Mouse (Mus musculus) midbrain, embryonic 11.5 days (tissue): ENCODE results near the gene 4930562C15Rik. TPM values are rescaled to one million over a fixed set of nuclear protein-coding genes. Genes with fewer than 3 reads are reported as not detected.
A peak's percentile ranks its signal among the peaks of the same experiment; 100 is the strongest.

Experiments used
- ATAC-seq: fragments of 200-750 bp; cut with Nextera tagmentation; 2 replicates; pipeline ENCODE4 v1.8.0; 2017; ENCODE audit warnings: moderate TSS enrichment, moderate library complexity; ENCODE audit not compliant: low FRiP score
- DNase-seq: peaks from one replicate; pipeline ENCODE4 v3.0.0; 2015; ENCODE audit warnings: low spot score; ENCODE audit errors: missing footprints
- H3K27ac ChIP-seq: fragments of 300-500 bp; sonication (generic); 2 replicates; pipeline ENCODE4 v1.5.1; 2014; ENCODE audit warnings: low read depth, low read length
- H3K27me3 ChIP-seq: fragments of 300-500 bp; sonication (generic); 2 replicates; pipeline ENCODE4 v1.6.1; 2014; ENCODE audit warnings: mild to moderate bottlenecking, low read length, moderate library complexity, mixed read lengths; ENCODE audit not compliant: control insufficient read depth, insufficient read depth
- H3K36me3 ChIP-seq: fragments of 300-500 bp; sonication (generic); 2 replicates; pipeline ENCODE4 v1.6.1; 2014; ENCODE audit warnings: mild to moderate bottlenecking, low read length, moderate library complexity, mixed read lengths; ENCODE audit not compliant: control insufficient read depth, insufficient read depth
- H3K4me1 ChIP-seq: fragments of 300-500 bp; sonication (generic); 2 replicates; pipeline ENCODE4 v1.6.1; 2014; ENCODE audit warnings: low read length; ENCODE audit not compliant: control insufficient read depth, insufficient read depth
- H3K4me2 ChIP-seq: fragments of 300-500 bp; sonication (generic); 2 replicates; pipeline ENCODE4 v1.6.1; 2014; ENCODE audit warnings: mild to moderate bottlenecking, moderate library complexity
- H3K4me3 ChIP-seq: fragments of 300-500 bp; sonication (generic); 2 replicates; pipeline ENCODE4 v1.5.1; 2014; ENCODE audit warnings: low read depth, low read length
- H3K9ac ChIP-seq: fragments of 300-500 bp; sonication (generic); 2 replicates; pipeline ENCODE4 v1.6.1; 2014; ENCODE audit warnings: low read length
- H3K9me3 ChIP-seq: fragments of 300-500 bp; sonication (generic); 2 replicates; pipeline ENCODE4 v1.6.1; 2016; ENCODE audit warnings: low read length; ENCODE audit not compliant: control insufficient read depth
- WGBS: fragments of 180-500 bp; shearing (Covaris S2); extraction: QIAGEN DNeasy Blood & Tissue Kit; methylation state at CpG from one replicate; pipeline ENCODE4 v1.1.7; 2014; 5-methylcytosine and 5-hydroxymethylcytosine counted together
- polyA plus RNA-seq: library from polyadenylated mRNA; unstranded; fragments of >200 nt; fragmentation: Nextera tagmentation; extraction: Ambion mirVana; gene quantifications from 2 replicates; pipeline ENCODE4 v1.2.1, GENCODE M21; 2014

4930562C15Rik gene
- polyA plus RNA-seq, 1 experiment from 2014 or later: 0.29 TPM

DNA sequence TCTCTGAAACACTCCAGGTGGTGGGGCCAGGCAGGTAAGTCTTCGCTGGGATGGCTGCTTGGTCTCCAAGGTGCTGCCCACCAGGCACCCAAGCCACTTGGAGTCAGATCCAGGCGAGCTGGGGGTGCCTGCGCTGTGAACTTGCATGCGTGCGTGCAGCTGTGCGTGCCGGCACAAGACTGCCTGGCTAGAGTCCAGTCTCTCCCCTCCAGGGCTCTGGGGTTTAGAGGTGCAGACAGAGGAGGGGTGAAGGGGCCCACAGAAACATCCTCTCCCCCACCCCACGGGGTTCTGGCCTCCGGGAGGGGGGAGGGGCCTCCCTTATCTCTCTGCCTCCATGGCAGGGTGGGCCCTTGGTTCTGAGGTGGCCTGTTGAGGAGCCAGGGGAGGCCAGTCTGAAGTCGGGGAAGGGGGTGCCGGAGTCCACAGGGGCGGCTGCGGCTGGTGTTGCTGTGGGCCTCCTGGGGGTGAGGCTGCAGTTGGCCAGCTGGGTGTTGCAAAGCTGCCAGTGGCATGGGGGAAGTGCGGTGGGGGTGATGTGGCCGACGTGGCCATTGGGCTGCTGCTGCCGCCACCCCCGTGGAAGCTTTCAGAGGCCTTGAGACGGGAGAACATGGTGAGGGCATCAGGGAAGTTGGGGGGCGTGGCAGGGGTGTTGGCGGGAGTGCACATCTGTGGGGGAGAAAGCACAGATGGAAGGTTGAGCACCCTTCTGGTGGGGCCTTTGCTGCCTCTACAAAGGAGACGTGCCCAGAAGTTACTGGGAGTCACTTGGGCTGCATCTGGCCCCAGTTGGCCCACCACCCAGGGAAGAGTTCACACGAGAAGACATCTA is 40.2 kb downstream of the 4930562C15Rik start:
- no peak for ATAC-seq
- Histone ChIP-seq H3K9me3 (no peaks in the 10 kb centered on the region), H3K27ac (no peak overlapping the region), H3K4me1 (peaks cover 12% of the 10 kb centered on the region), H3K9ac (no peak overlapping the region), H3K4me3 (no peak overlapping the region), H3K36me3 (no peaks in the 10 kb centered on the region), H3K4me2 (no peak overlapping the region), H3K27me3 (no peaks in the 10 kb centered on the region)
- 92% methylated on average over 23 of the region's 23 CpGs for WGBS
- DNase-seq: peak; percentile 73

DNA sequence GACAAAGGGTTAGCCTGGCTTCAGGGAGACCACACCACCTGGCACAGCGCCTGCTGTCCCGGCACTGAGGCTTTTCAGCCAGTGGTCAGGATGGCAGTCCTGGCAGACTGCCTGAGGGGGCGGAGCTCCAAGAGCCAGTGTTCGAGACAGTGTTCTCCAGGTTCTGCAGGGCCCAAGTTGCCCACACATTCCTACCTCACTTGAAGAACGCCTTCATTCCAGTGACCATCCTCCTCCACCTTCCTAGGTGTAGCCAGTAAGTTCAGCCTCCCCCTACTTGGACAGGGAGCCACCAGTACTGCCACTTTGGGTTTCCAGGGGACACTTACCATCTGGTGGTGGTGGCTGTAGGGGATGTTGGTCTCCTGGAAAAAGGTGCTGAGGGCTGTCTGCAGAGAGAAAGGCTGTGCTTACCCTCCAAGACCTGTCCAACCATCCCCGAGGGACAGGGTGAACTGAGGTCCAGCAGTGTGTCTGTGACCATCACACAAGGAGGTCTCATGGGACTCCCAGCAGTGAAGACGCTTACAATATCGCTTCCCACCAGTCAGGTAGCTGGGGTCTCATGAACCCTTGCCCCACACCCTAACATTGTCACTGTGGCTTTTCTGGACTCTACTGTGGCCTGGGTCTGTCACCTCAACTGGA is 40.9 kb downstream of the 4930562C15Rik start:
- no peak overlapping the region for H3K27ac ChIP-seq
- no peak overlapping the region for H3K9ac ChIP-seq
- 90% methylated on average over 8 of the region's 8 CpGs for WGBS

DNA sequence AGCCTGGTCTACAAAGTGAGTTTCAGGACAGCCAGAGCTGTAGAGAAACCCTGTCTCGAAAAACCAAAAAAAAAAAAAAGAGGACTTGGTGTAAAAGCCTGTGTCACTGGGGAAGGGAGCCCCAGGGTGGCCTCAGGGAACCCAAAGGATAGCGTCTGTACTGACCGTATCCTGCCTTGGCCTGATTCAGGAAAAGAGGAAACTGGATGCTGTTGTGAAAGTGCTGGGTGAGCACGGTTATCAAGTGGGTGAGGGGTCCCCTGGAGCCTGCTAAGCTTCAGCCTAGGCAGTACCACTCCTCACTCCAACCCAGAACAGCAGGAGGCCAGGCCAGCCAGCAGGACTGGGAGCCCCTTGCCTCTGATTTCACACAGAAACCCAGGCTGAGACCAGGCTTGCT is 42.0 kb downstream of the 4930562C15Rik start:
- Histone ChIP-seq H3K4me1 (peaks cover 21% of the 10 kb centered on the region), H3K27ac (no peak overlapping the region), H3K4me2 (no peak overlapping the region), H3K9me3 (no peaks in the 10 kb centered on the region), H3K4me3 (no peak overlapping the region), H3K27me3 (no peaks in the 10 kb centered on the region), H3K9ac (no peak overlapping the region), H3K36me3 (no peaks in the 10 kb centered on the region)
- DNase-seq: no peak
- WGBS: 89% methylated on average over 4 of the region's 4 CpGs
- no peak for ATAC-seq

More for the DNA sequence above, 40.9 kb downstream of the 4930562C15Rik start:
- no peak overlapping the region for H3K4me3 ChIP-seq
- no peak overlapping the region for H3K4me2 ChIP-seq
- DNase-seq (peak; percentile 41), ATAC-seq (no peak)
- H3K4me1 ChIP-seq: peaks cover 15% of the 10 kb centered on the region
- no peaks in the 10 kb centered on the region for H3K27me3 ChIP-seq
- H3K9me3 ChIP-seq: no peaks in the 10 kb centered on the region
- no peaks in the 10 kb centered on the region for H3K36me3 ChIP-seq

DNA sequence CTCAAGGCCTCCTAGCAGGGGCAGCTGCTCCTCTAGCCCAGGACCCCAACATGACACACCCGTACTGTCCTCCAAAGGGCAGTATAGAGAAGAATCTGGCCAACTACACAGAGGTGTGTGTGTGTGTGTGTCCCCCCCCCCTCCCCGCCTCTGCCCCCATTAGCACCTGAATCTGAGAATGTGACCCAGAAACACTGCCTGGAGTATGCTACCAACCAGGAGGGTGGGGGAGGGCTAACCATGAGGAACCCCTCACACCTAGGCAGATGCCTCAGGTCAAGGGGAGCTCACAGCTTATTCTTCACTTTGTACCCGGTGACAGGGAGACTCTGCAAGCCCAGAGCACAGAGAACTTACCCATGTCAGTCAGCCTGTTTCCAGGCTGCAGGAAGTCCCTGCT is 42.5 kb downstream of the 4930562C15Rik start:
- Histone ChIP-seq H3K9ac (peak overlapping the region; percentile 84; the same call in 1 of the 2 replicates), H3K9me3 (no peaks in the 10 kb centered on the region), H3K4me1 (peaks cover 21% of the 10 kb centered on the region), H3K27me3 (no peaks in the 10 kb centered on the region), H3K36me3 (no peaks in the 10 kb centered on the region), H3K27ac (no peak overlapping the region), H3K4me2 (peak overlapping the region; percentile 91), H3K4me3 (no peak overlapping the region)
- DNase-seq (no peak), ATAC-seq (no peak)
- 81% methylated on average over 3 of the region's 3 CpGs for WGBS

DNA sequence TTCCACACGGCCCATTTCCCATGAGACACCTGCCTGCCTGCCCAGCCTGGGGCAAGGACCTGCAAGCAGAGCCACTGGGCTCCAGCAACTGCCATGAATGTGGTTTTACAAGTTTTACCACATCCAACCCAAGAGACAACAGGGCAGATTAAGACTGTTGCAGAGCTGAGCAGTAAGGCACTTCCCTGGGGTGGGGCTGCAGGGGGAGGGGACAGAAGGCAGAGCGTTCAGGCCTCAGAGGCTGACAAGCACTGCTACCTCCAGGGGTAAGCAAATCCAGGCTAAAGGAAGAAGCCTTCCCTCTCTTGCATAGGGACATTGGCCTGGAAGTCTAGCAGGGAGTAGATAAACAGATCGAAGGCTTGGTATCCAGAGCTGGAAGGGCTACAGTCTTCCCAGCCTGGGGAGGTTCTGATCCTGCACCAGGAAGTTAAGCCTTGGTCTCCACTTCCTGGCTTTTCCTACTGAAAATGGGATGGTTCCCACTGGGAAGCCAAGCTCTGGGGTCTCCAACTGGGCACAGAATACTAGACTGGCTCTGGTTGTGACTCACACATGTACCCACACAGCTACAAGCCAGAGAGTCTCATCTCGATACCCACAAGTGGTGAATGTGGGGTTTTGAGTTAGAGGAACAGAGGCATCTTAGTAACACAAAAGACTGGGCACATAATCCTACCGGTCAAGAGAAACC is 43.1 kb downstream of the 4930562C15Rik start:
- Histone ChIP-seq H3K36me3 (no peaks in the 10 kb centered on the region), H3K27me3 (no peaks in the 10 kb centered on the region), H3K9ac (peak overlapping the region; percentile 84), H3K9me3 (no peaks in the 10 kb centered on the region), H3K27ac (no peak overlapping the region), H3K4me1 (peaks cover 21% of the 10 kb centered on the region), H3K4me2 (peak overlapping the region; percentile 91), H3K4me3 (peak overlapping the region; percentile 78)
- WGBS: 37% methylated on average over 5 of the region's 5 CpGs
- no peak for ATAC-seq
- peak; percentile 88 for DNase-seq

DNA sequence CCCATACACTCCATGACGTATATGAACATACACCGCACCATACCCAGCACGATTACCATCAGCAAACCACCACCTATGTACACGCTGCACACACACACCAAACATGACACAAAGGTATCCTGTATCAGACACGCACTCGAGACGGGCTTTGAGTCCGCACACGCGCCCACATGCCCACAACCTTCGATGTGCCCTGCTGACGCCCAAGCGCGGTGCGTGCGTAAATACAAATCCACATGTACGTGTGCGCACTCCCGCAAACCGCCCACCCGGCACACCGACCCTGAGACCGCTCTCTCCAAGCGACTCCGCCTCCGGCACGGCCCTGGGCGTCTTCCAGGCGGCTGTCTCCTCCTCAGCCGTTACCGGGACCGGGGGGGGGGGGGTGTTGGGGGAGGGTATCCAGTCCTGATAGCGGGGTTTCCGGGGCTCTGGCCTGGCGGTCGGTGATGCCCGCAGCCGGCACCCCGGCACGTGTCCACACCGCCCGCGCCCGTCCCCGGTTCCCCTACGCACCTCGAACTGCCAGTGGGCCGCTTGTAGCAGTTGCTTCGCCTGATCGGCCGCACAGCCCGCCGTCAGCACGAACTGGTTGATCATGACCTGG is 44.0 kb downstream of the 4930562C15Rik start:
- H3K36me3 ChIP-seq: no peaks in the 10 kb centered on the region
- no peaks in the 10 kb centered on the region for H3K27me3 ChIP-seq
- H3K9me3 ChIP-seq: no peaks in the 10 kb centered on the region
- peak; percentile 43 for ATAC-seq
- peak overlapping the region; percentile 78 for H3K4me3 ChIP-seq
- peak; percentile 92 for DNase-seq
- H3K4me2 ChIP-seq: peak overlapping the region; percentile 91
- H3K9ac ChIP-seq: peak overlapping the region; percentile 84
- H3K4me1 ChIP-seq: peaks cover 21% of the 10 kb centered on the region
- peak overlapping the region; percentile 95 for H3K27ac ChIP-seq
- WGBS: under 1% methylated on average over 51 of the region's 54 CpGs

DNA sequence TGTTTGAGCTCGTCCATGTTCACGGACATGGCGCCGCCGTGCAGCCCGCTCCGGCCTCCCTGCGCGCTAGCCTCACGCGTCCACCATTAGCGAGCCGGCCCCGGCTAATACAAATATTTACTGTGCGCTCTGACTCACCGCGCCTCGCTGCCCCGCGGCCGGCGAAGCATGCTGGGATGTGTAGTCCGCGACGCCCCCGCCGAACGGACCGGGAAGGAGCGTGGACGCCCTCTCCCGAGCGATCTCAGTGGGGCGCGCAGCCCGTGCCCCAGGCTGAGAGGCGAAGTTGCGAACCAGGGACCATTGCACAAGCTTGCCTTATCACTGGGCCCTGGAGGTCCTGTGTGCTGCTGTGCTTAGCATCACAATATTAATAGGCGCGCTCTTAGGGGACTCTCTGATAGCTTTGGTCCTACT is 44.5 kb downstream of the 4930562C15Rik start:
- DNase-seq (peak; percentile 98), ATAC-seq (peak; percentile 78)
- Histone ChIP-seq H3K4me2 (peak overlapping the region; percentile 91), H3K9ac (peak overlapping the region; percentile 84), H3K27me3 (no peaks in the 10 kb centered on the region), H3K4me3 (peak overlapping the region; percentile 78), H3K36me3 (no peaks in the 10 kb centered on the region), H3K9me3 (no peaks in the 10 kb centered on the region), H3K4me1 (peaks cover 21% of the 10 kb centered on the region), H3K27ac (peak overlapping the region; percentile 95)
- under 1% methylated on average over 40 of the region's 40 CpGs for WGBS

DNA sequence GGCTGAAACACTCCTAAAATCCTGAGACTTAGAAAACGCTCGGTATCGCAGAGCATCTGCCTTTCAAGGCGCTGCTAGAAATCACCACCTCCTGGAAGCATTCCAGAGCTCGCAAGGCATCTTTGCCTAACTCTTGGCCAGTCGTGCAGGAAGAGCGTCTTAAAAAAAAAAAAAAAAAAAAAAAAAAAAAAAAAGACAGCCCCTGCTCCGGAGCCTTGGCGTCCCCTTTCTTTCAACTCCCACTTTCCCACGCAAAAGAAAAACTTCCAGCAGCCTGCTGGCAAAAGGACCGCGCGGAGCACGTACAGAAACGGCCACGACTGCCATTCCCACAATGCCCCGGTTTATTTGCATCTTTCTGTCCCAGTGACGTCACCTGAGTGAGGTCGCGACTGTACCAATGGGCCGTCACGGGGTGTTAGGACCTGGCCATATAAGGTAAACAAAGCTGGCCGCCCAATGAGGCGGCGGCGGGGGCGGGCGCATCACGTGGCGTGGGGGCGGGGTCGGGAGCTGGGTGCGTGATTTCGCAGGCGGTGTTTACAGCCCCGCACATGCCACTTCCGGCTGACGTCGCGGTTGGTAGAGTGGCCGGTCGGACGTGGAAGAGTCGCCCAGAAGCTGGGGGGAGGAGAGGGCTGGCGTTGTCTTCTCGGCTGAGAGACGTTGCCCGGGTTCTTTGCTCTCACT is 45.1 kb downstream of the 4930562C15Rik start, which contains the start of gene Ubald1:
TSS of gene Ubald1 (minus strand) at position 180 of the 690 bp plus-strand sequence.
- DNase-seq (peak; percentile 98), ATAC-seq (peak; percentile 88)
- Histone ChIP-seq H3K27me3 (no peaks in the 10 kb centered on the region), H3K4me3 (peak within 1 kb of the TSS; percentile 78), H3K4me1 (peaks cover 21% of the 10 kb centered on the region), H3K9ac (peak within 1 kb of the TSS; percentile 84), H3K36me3 (no peaks in the 10 kb centered on the region), H3K9me3 (no peaks in the 10 kb centered on the region), H3K27ac (peak within 1 kb of the TSS; percentile 95), H3K4me2 (peak within 1 kb of the TSS; percentile 91)
- WGBS: under 1% methylated on average over 47 of the region's 48 CpGs
